Mouse (Mus musculus) kidney, postnatal 0 days (tissue): ENCODE measurements at regions not wholly inside any gene's neighbourhood (a gene's known extent, or its start where the extent isn't known, plus 50 kb on each side); places are given as distances from the start of the nearest gene placed in this dataset.

Experiments used
- ATAC-seq: fragments of 200-750 bp; cut with Nextera tagmentation; replicated peaks from 2 replicates; pipeline ENCODE4 v1.8.0; 2017; ENCODE audit warnings: low read depth, moderate number of reproducible peaks, moderate TSS enrichment, moderate library complexity; ENCODE audit not compliant: low FRiP score
- DNase-seq: peaks from one replicate; pipeline ENCODE4 v3.0.0-alpha.2; 2016; ENCODE audit warnings: low spot score
- H3K27ac ChIP-seq: fragments of 300-500 bp; sonication (generic); 2 replicates; pipeline ENCODE4 v1.5.1; 2014; ENCODE audit warnings: mild to moderate bottlenecking
- H3K27me3 ChIP-seq: fragments of 300-500 bp; sonication (generic); 2 replicates; pipeline ENCODE4 v1.6.1; 2014; ENCODE audit warnings: low read length, mixed read lengths; ENCODE audit not compliant: insufficient read depth
- H3K36me3 ChIP-seq: fragments of 300-500 bp; sonication (generic); 2 replicates; pipeline ENCODE4 v1.6.1; 2014; ENCODE audit warnings: low read length, mixed read lengths; ENCODE audit not compliant: insufficient read depth
- H3K4me1 ChIP-seq: fragments of 300-500 bp; sonication (generic); replicated peaks from 2 replicates; pipeline ENCODE4 v1.6.1; 2014; ENCODE audit warnings: antibody characterized with exemption, low read length, mixed read lengths; ENCODE audit not compliant: insufficient read depth
- H3K4me2 ChIP-seq: fragments of 300-500 bp; sonication (generic); 2 replicates; pipeline ENCODE4 v1.6.1; 2014; ENCODE audit warnings: mild to moderate bottlenecking, low read length, moderate library complexity, mixed read lengths
- H3K4me3 ChIP-seq: fragments of 300-500 bp; sonication (generic); replicated peaks from 2 replicates; pipeline ENCODE4 v1.5.1; 2014; ENCODE audit warnings: low read depth, low read length
- H3K9ac ChIP-seq: fragments of 300-500 bp; sonication (generic); 2 replicates; pipeline ENCODE4 v1.6.1; 2014; ENCODE audit warnings: low read depth, low read length
- H3K9me3 ChIP-seq: fragments of 300-500 bp; sonication (generic); replicated peaks from 2 replicates; pipeline ENCODE4 v1.6.1; 2016; ENCODE audit warnings: low read length, inconsistent platforms, mixed read lengths
- CTCF ChIP-seq: IDR thresholded peaks from 2 replicates; pipeline ENCODE4 v1.5.1; 2016; ENCODE audit warnings: antibody characterized with exemption, low read depth, mild to moderate bottlenecking, moderate library complexity
- WGBS: fragments of 180-500 bp; shearing (Covaris S2); extraction: QIAGEN DNeasy Blood & Tissue Kit; methylation state at CpG from one replicate; pipeline ENCODE4 v1.1.7; 2014; 5-methylcytosine and 5-hydroxymethylcytosine counted together

DNA sequence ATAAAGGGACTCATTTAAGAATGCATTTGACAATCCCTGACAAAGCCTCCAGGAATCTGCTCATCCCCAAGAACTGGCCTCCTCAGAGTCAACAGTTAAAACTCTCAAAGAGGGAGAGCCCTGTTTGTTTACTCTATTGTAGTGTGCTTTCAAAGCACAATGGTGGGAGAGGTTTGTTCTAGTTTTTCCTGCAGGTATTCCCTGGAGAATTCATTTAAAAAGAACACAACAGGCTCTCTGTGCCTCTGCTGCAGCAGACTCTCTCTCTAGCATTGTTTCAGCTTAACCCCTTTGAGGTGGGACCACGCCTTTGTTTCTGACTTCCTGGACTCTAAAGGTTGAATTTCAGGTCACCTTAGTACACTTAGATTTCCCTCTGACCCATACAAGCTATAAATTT is 149.1 kb downstream of the Kitl start:
- H3K4me1 ChIP-seq: 0 out of 2 replicates have a peak, but pooled peaks cover 5% of the 10 kb centered on the region
- no peaks in the 10 kb centered on the region for H3K36me3 ChIP-seq
- H3K4me3 ChIP-seq: no peak overlapping the region
- H3K9me3 ChIP-seq: no peaks in the 10 kb centered on the region
- no peak overlapping the region for H3K27ac ChIP-seq
- H3K4me2 ChIP-seq: no peak overlapping the region
- H3K9ac ChIP-seq: no peak overlapping the region
- ATAC-seq (no peak), DNase-seq (peak; percentile 48)
- no peak for TF ChIP-seq CTCF
- no peaks in the 10 kb centered on the region for H3K27me3 ChIP-seq
- WGBS: 21% methylated on average over 1 of the region's 1 CpGs

DNA sequence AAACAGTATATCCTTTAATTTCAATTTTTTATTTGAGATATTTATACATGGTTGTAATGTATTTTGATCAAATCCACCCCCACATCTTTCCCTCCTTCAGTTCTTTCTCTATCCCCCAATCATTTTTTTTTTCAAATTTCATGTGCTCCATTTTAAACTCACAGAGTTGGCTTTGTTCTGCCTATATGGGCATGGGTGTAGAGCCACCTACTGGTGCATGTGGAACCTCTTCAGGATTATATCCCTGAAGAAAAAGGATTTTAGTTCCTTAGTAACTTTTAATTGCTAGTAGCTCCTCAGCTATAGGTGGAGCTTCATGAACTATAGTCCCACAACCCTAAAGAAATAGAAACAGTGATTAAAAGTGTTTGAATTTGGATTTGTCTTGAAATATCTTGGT is 155.4 kb downstream of the Kitl start:
- no peak overlapping the region for H3K9ac ChIP-seq
- ATAC-seq (no peak), DNase-seq (peak; percentile 56)
- no peak overlapping the region for H3K4me2 ChIP-seq
- no peaks in the 10 kb centered on the region for H3K4me1 ChIP-seq
- H3K9me3 ChIP-seq: no peaks in the 10 kb centered on the region
- H3K4me3 ChIP-seq: no peak overlapping the region
- no peaks in the 10 kb centered on the region for H3K36me3 ChIP-seq
- H3K27ac ChIP-seq: no peak overlapping the region
- peak; percentile 67 for TF ChIP-seq CTCF
- no peaks in the 10 kb centered on the region for H3K27me3 ChIP-seq

DNA sequence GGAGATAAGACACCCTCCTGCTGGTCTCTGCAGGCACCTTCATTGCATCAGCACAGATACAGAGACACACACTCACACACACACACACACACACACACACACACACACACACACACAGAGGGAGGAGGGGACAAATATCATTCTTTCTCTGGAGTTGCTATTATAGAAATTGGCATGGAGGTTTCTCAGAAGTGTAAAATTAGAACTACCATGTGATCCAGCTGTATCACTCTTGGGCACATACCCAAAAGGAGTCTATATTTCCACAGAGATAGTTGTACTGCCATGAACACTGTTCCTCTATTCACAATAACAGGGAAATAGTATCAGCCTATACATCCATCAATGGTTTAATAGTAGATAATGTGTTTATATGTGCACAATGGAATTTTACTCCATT is 137.8 kb upstream of the Gm4301 start:
- ATAC-seq: no peak
- no peak for TF ChIP-seq CTCF
- no peak for DNase-seq

DNA sequence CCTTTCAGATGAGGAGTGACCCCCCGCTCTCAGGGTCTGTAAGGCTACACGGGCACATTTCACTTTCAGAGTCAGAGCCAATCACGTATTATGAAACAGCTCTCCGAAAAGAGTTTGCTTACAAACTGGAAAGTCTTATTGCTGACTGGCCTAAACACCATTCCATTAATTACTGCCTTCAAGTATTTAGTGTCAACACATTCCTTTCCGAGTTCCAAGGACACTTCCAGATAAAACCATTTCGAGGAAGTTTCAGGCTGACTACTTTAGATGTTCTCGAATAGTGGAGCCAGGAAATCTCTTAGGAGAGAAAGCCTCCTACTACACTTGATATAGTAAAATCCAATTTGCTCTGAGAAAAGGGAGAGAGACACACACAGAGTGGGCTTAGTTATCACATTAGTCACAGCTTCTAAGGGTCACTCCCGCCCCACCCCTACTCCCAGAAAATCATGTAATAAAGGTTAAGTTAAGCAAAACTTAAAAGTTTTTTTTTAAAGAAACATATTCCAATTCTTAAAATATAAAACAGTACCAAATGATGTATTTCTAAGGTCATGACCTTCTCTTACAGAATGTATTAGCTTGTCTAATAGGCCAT is 136.3 kb upstream of the Gm4301 start:
- no peak for TF ChIP-seq CTCF
- H3K27ac ChIP-seq: no peak overlapping the region
- H3K9me3 ChIP-seq: no peaks in the 10 kb centered on the region
- ATAC-seq: no peak
- DNase-seq: peak; percentile 54
- H3K4me3 ChIP-seq: no peak overlapping the region
- H3K4me1 ChIP-seq: no peaks in the 10 kb centered on the region
- 57% methylated on average over 8 of the region's 8 CpGs for WGBS
- no peak overlapping the region for H3K4me2 ChIP-seq
- no peaks in the 10 kb centered on the region for H3K36me3 ChIP-seq
- H3K9ac ChIP-seq: no peak overlapping the region
- no peaks in the 10 kb centered on the region for H3K27me3 ChIP-seq

More for the DNA sequence above, 137.8 kb upstream of the Gm4301 start:
- Histone ChIP-seq H3K27ac (no peak overlapping the region), H3K27me3 (no peaks in the 10 kb centered on the region), H3K9me3 (no peaks in the 10 kb centered on the region), H3K4me1 (no peaks in the 10 kb centered on the region), H3K9ac (no peak overlapping the region), H3K4me2 (no peak overlapping the region), H3K4me3 (no peak overlapping the region), H3K36me3 (no peaks in the 10 kb centered on the region)

DNA sequence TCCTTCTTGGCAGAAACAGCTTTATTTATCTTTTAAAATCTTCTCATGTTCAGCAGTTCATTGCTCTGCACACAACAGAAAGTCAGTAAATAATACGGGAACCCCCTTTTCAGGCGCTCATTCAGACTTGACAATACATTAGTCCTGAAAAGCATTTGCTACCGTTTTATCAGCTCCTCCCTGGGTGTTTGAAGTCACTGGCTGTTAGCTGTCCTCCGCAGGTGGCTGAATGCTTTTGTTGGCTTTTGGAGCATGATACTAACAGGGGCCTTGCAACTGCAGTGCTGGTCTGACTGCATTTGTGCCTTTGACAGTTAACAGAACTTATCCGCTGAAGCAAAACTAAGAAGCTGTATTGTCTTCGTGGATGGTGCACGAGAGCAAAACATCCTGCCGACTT is 135.0 kb upstream of the Gm4301 start:
- WGBS: 18% methylated on average over 8 of the region's 8 CpGs
- no peak for DNase-seq

DNA sequence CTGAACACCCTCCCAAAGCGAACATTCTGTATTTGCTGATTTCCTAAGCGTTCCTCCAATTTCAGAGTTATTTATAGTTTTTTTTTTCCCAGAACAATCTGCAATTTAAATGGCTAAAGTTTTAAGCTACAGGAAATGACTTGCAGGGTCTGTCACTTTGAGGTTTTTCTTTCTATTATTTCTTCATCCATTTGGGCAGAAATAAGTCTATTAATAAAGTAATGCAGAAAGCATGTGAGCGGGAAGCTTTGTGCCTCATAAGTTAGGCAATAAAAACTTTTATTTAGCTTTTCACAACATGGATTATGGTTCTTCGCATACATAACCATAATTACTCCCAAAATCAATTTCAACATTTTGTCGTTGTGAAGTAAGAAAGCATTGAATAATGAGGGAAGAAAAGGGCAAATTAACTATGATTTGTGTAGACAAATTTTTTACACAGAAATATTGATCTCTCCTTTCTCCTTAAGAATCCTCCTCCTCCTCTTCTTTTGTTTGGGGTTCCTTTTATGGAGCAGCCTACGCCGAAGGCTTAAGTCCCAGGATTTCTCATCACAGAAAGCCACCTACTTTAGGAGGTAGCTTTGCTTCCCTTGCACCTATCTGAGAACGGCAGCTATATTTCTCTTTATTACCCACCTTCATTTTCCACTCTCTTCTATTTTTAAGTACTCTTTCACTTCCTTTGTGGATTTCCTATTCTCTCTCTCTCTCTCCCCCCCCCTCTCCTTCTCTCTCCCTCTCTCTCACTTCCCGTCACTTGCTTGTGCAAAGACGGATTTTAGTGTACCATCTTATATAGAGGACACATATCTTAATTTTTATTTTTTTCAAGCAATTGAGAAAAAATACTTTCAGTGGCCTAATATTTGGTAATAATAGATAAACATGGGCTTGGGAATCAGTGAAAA is 128.6 kb upstream of the Gm4301 start:
- TF ChIP-seq CTCF: no peak
- ATAC-seq: no peak
- Histone ChIP-seq H3K9ac (no peak overlapping the region), H3K9me3 (no peaks in the 10 kb centered on the region), H3K4me3 (no peak overlapping the region), H3K4me2 (no peak overlapping the region), H3K36me3 (no peaks in the 10 kb centered on the region), H3K27ac (no peak overlapping the region), H3K4me1 (no peaks in the 10 kb centered on the region), H3K27me3 (no peaks in the 10 kb centered on the region)
- 81% methylated on average over 10 of the region's 10 CpGs for WGBS
- peak; percentile 22 for DNase-seq

More for the DNA sequence above, 135.0 kb upstream of the Gm4301 start:
- no peak for TF ChIP-seq CTCF
- Histone ChIP-seq H3K27me3 (no peaks in the 10 kb centered on the region), H3K4me3 (no peak overlapping the region), H3K9me3 (no peaks in the 10 kb centered on the region), H3K9ac (no peak overlapping the region), H3K4me2 (no peak overlapping the region), H3K27ac (no peak overlapping the region), H3K36me3 (no peaks in the 10 kb centered on the region), H3K4me1 (no peaks in the 10 kb centered on the region)
- no peak for ATAC-seq
